Mouse (Mus musculus): ENCODE measurements around the gene Eif4g2. TPM values are rescaled to one million over a fixed set of nuclear protein-coding genes. Genes with fewer than 3 reads are reported as not detected.

The Eif4g2 gene
- polyA plus RNA-seq (2014; fragmentation: Nextera tagmentation; extraction: Ambion mirVana) = 1,788 and 1,988 TPM in 2 replicates

GRCm38 (mm10) chr7:111082822-111083732, at the start of gene Eif4g2:
Eif4g2 (minus strand) TSS chr7:111083030.
- Histone ChIP-seq H3K27me3 (ENCODE audit: control insufficient read depth, insufficient read depth, low read length) (no peaks in the 10 kb centered on the region), H3K27ac (replicated peaks; ENCODE audit: low read depth, low read length) (peak within 1 kb of the TSS; percentile 99), H3K4me2 (ENCODE audit: low read depth, low read length) (peak within 1 kb of the TSS; percentile 43), H3K9me3 (replicated peaks; ENCODE audit: control insufficient read depth, low read length) (no peaks in the 10 kb centered on the region), H3K4me3 (ENCODE audit: low read depth, low read length) (peak within 1 kb of the TSS; percentile 100), H3K4me1 (ENCODE audit: control insufficient read depth, insufficient read depth, low read length) (no peaks in the 10 kb centered on the region), H3K36me3 (replicated peaks; ENCODE audit: control insufficient read depth, insufficient read depth, low read depth, low read length) (peaks cover 10% of the 10 kb centered on the region), H3K9ac (replicated peaks; ENCODE audit: low read length) (peak within 1 kb of the TSS; percentile 100)
- under 1% methylated on average over 67 of the region's 70 CpGs for WGBS
- DNase-seq (ENCODE audit: low spot score) (peak; percentile 98), ATAC-seq (replicated peaks; ENCODE audit: insufficient number of reproducible peaks, low FRiP score, low TSS enrichment, low read depth) (peak; percentile 99)

- DNase-seq (ENCODE audit: low spot score) (no peak), ATAC-seq (replicated peaks; ENCODE audit: insufficient number of reproducible peaks, low FRiP score, low TSS enrichment, low read depth) (no peak)
- H3K9me3 ChIP-seq (replicated peaks; ENCODE audit: control insufficient read depth, low read length) = no peaks in the 10 kb centered on the region
- H3K4me3 ChIP-seq (ENCODE audit: low read depth, low read length) = no peak overlapping the region
- H3K27me3 ChIP-seq (ENCODE audit: control insufficient read depth, insufficient read depth, low read length) = no peaks in the 10 kb centered on the region
- no peak overlapping the region for H3K27ac ChIP-seq (replicated peaks; ENCODE audit: low read depth, low read length)
- H3K36me3 ChIP-seq (replicated peaks; ENCODE audit: control insufficient read depth, insufficient read depth, low read depth, low read length) = no peaks in the 10 kb centered on the region
- H3K4me2 ChIP-seq (ENCODE audit: low read depth, low read length) = no peak overlapping the region
- WGBS = 68% methylated on average over 2 of the region's 2 CpGs
- no peak overlapping the region for H3K9ac ChIP-seq (replicated peaks; ENCODE audit: low read length)
- H3K4me1 ChIP-seq (ENCODE audit: control insufficient read depth, insufficient read depth, low read length) = no peaks in the 10 kb centered on the region
Observed at GRCm38 (mm10) chr7:111132596-111132995, 49.8 kb upstream of the Eif4g2 start.

- Histone ChIP-seq H3K27me3 (ENCODE audit: control insufficient read depth, insufficient read depth, low read length) (no peaks in the 10 kb centered on the region), H3K4me2 (ENCODE audit: low read depth, low read length) (no peak overlapping the region), H3K4me3 (ENCODE audit: low read depth, low read length) (no peak overlapping the region), H3K36me3 (replicated peaks; ENCODE audit: control insufficient read depth, insufficient read depth, low read depth, low read length) (no peaks in the 10 kb centered on the region), H3K9me3 (replicated peaks; ENCODE audit: control insufficient read depth, low read length) (no peaks in the 10 kb centered on the region), H3K27ac (replicated peaks; ENCODE audit: low read depth, low read length) (no peak overlapping the region), H3K9ac (replicated peaks; ENCODE audit: low read length) (no peak overlapping the region), H3K4me1 (ENCODE audit: control insufficient read depth, insufficient read depth, low read length) (no peaks in the 10 kb centered on the region)
- WGBS = 71% methylated on average over 3 of the region's 3 CpGs
- DNase-seq (ENCODE audit: low spot score) = no peak
- ATAC-seq (replicated peaks; ENCODE audit: insufficient number of reproducible peaks, low FRiP score, low TSS enrichment, low read depth) = no peak
Observed at GRCm38 (mm10) chr7:111126636-111127395, 44.0 kb upstream of the Eif4g2 start.

GRCm38 (mm10) chr7:111123761-111124546, 41.1 kb upstream of the Eif4g2 start:
- WGBS = 96% methylated on average over 2 of the region's 2 CpGs
- DNase-seq (ENCODE audit: low spot score) = no peak

GRCm38 (mm10) chr7:111122531-111123130, 39.8 kb upstream of the Eif4g2 start:
- H3K27ac ChIP-seq (replicated peaks; ENCODE audit: low read depth, low read length) = peak overlapping the region; percentile 98
- H3K4me2 ChIP-seq (ENCODE audit: low read depth, low read length) = peak overlapping the region; percentile 67
- H3K4me1 ChIP-seq (ENCODE audit: control insufficient read depth, insufficient read depth, low read length) = no peaks in the 10 kb centered on the region
- peak overlapping the region; percentile 95 for H3K9ac ChIP-seq (replicated peaks; ENCODE audit: low read length)
- WGBS = 1% methylated on average over 44 of the region's 44 CpGs
- peak overlapping the region; percentile 64 for H3K4me3 ChIP-seq (ENCODE audit: low read depth, low read length)
- DNase-seq (ENCODE audit: low spot score) (peak; percentile 97), ATAC-seq (replicated peaks; ENCODE audit: insufficient number of reproducible peaks, low FRiP score, low TSS enrichment, low read depth) (peak; percentile 99)
- no peaks in the 10 kb centered on the region for H3K9me3 ChIP-seq (replicated peaks; ENCODE audit: control insufficient read depth, low read length)
- H3K27me3 ChIP-seq (ENCODE audit: control insufficient read depth, insufficient read depth, low read length) = no peaks in the 10 kb centered on the region
- H3K36me3 ChIP-seq (replicated peaks; ENCODE audit: control insufficient read depth, insufficient read depth, low read depth, low read length) = no peaks in the 10 kb centered on the region; the same call in 1 of the 2 replicates

More at GRCm38 (mm10) chr7:111123761-111124546, 41.1 kb upstream of the Eif4g2 start:
- Histone ChIP-seq H3K4me3 (ENCODE audit: low read depth, low read length) (no peak overlapping the region), H3K4me1 (ENCODE audit: control insufficient read depth, insufficient read depth, low read length) (no peaks in the 10 kb centered on the region), H3K36me3 (replicated peaks; ENCODE audit: control insufficient read depth, insufficient read depth, low read depth, low read length) (no peaks in the 10 kb centered on the region), H3K4me2 (ENCODE audit: low read depth, low read length) (no peak overlapping the region), H3K9me3 (replicated peaks; ENCODE audit: control insufficient read depth, low read length) (no peaks in the 10 kb centered on the region), H3K27me3 (ENCODE audit: control insufficient read depth, insufficient read depth, low read length) (no peaks in the 10 kb centered on the region), H3K9ac (replicated peaks; ENCODE audit: low read length) (no peak overlapping the region), H3K27ac (replicated peaks; ENCODE audit: low read depth, low read length) (no peak overlapping the region)
- ATAC-seq (replicated peaks; ENCODE audit: insufficient number of reproducible peaks, low FRiP score, low TSS enrichment, low read depth) = no peak

GRCm38 (mm10) chr7:111122084-111122530, 39.3 kb upstream of the Eif4g2 start:
- H3K36me3 ChIP-seq (replicated peaks; ENCODE audit: control insufficient read depth, insufficient read depth, low read depth, low read length) = no peaks in the 10 kb centered on the region; the same call in 1 of the 2 replicates
- H3K27me3 ChIP-seq (ENCODE audit: control insufficient read depth, insufficient read depth, low read length) = no peaks in the 10 kb centered on the region
- H3K4me2 ChIP-seq (ENCODE audit: low read depth, low read length) = peak overlapping the region; percentile 67
- H3K4me3 ChIP-seq (ENCODE audit: low read depth, low read length) = peak overlapping the region; percentile 64
- peak; percentile 79 for DNase-seq (ENCODE audit: low spot score)
- H3K4me1 ChIP-seq (ENCODE audit: control insufficient read depth, insufficient read depth, low read length) = no peaks in the 10 kb centered on the region
- 2% methylated on average over 34 of the region's 34 CpGs for WGBS
- H3K27ac ChIP-seq (replicated peaks; ENCODE audit: low read depth, low read length) = peak overlapping the region; percentile 98
- ATAC-seq (replicated peaks; ENCODE audit: insufficient number of reproducible peaks, low FRiP score, low TSS enrichment, low read depth) = peak; percentile 90
- no peaks in the 10 kb centered on the region for H3K9me3 ChIP-seq (replicated peaks; ENCODE audit: control insufficient read depth, low read length)
- peak overlapping the region; percentile 95 for H3K9ac ChIP-seq (replicated peaks; ENCODE audit: low read length)

GRCm38 (mm10) chr7:111121522-111121921, 38.7 kb upstream of the Eif4g2 start:
- WGBS = 55% methylated on average over 9 of the region's 9 CpGs
- ATAC-seq (replicated peaks; ENCODE audit: insufficient number of reproducible peaks, low FRiP score, low TSS enrichment, low read depth) (no peak), DNase-seq (ENCODE audit: low spot score) (peak; percentile 8)
- peak overlapping the region; percentile 67 for H3K4me2 ChIP-seq (ENCODE audit: low read depth, low read length)
- H3K9me3 ChIP-seq (replicated peaks; ENCODE audit: control insufficient read depth, low read length) = no peaks in the 10 kb centered on the region
- peak overlapping the region; percentile 95 for H3K9ac ChIP-seq (replicated peaks; ENCODE audit: low read length)
- no peaks in the 10 kb centered on the region; the same call in 1 of the 2 replicates for H3K36me3 ChIP-seq (replicated peaks; ENCODE audit: control insufficient read depth, insufficient read depth, low read depth, low read length)
- H3K27ac ChIP-seq (replicated peaks; ENCODE audit: low read depth, low read length) = peak overlapping the region; percentile 98; the same call in 1 of the 2 replicates
- peak overlapping the region; percentile 64 for H3K4me3 ChIP-seq (ENCODE audit: low read depth, low read length)
- H3K27me3 ChIP-seq (ENCODE audit: control insufficient read depth, insufficient read depth, low read length) = no peaks in the 10 kb centered on the region
- no peaks in the 10 kb centered on the region for H3K4me1 ChIP-seq (ENCODE audit: control insufficient read depth, insufficient read depth, low read length)

Data from embryonic facial prominence, embryonic 11.5 days (tissue).